Mouse (Mus musculus) limb, embryonic 14.5 days (tissue): ENCODE data around the gene Slc8a1. TPM values are rescaled to one million over a fixed set of nuclear protein-coding genes. Genes with fewer than 3 reads are reported as not detected.

Experiments used
- ATAC-seq: fragments of 200-750 bp; cut with Nextera tagmentation; 2 replicates; pipeline ENCODE4 v1.8.0; 2017; ENCODE audit warnings: low read depth, moderate number of reproducible peaks, moderate TSS enrichment; ENCODE audit not compliant: low FRiP score
- DNase-seq: peaks from one replicate; pipeline ENCODE4 v3.0.0-alpha.2; 2015; ENCODE audit warnings: low spot score
- H3K27ac ChIP-seq: fragments of 300-500 bp; sonication (generic); replicated peaks from 2 replicates; pipeline ENCODE4 v1.5.1; 2014; ENCODE audit warnings: low read depth, mild to moderate bottlenecking, low read length, moderate library complexity, mixed read lengths
- H3K27me3 ChIP-seq: fragments of 300-500 bp; sonication (generic); 2 replicates; pipeline ENCODE4 v1.6.1; 2014; ENCODE audit warnings: low read length, mixed read lengths; ENCODE audit not compliant: control insufficient read depth, insufficient read depth
- H3K36me3 ChIP-seq: fragments of 300-500 bp; sonication (generic); 2 replicates; pipeline ENCODE4 v1.6.1; 2014; ENCODE audit warnings: mild to moderate bottlenecking, low read length, moderate library complexity, mixed read lengths; ENCODE audit not compliant: control insufficient read depth, insufficient read depth
- H3K4me1 ChIP-seq: fragments of 300-500 bp; sonication (generic); 2 replicates; pipeline ENCODE4 v1.6.1; 2014; ENCODE audit warnings: antibody characterized with exemption, low read length, mixed read lengths; ENCODE audit not compliant: control insufficient read depth, insufficient read depth
- H3K4me2 ChIP-seq: fragments of 300-500 bp; sonication (generic); replicated peaks from 2 replicates; pipeline ENCODE4 v1.6.1; 2014; ENCODE audit warnings: low read depth, mild to moderate bottlenecking, low read length, moderate library complexity; ENCODE audit not compliant: severe bottlenecking
- H3K4me3 ChIP-seq: fragments of 300-500 bp; sonication (generic); replicated peaks from 2 replicates; pipeline ENCODE4 v1.5.1; 2014; ENCODE audit warnings: low read length
- H3K9ac ChIP-seq: fragments of 300-500 bp; sonication (generic); 2 replicates; pipeline ENCODE4 v1.6.1; 2014; ENCODE audit warnings: mild to moderate bottlenecking, low read depth, low read length, moderate library complexity; ENCODE audit not compliant: severe bottlenecking
- H3K9me3 ChIP-seq: fragments of 300-500 bp; sonication (generic); 2 replicates; pipeline ENCODE4 v1.6.1; 2016; ENCODE audit warnings: low read length; ENCODE audit not compliant: control insufficient read depth
- POLR2A ChIP-seq: fragments of 200-500 bp; IDR thresholded peaks from 2 replicates; pipeline ENCODE4 v1.8.0; 2012; ENCODE audit warnings: inconsistent platforms, mild to moderate bottlenecking, moderate library complexity, borderline replicate concordance; ENCODE audit not compliant: insufficient read depth, insufficient read length; ENCODE audit errors: extremely low read depth
- WGBS: fragments of 180-500 bp; shearing (Covaris S2); extraction: QIAGEN DNeasy Blood & Tissue Kit; methylation state at CpG from one replicate; pipeline ENCODE4 v1.1.7; 2014; 5-methylcytosine and 5-hydroxymethylcytosine counted together
- polyA plus RNA-seq, 2 experiments: library from polyadenylated mRNA; depleted of rRNA in 1 of 2; stranded (reverse) in 1 of 2; unstranded in 1 of 2; fragments of >200 nt; fragmentation: Nextera tagmentation in 1 of 2; extraction: Ambion mirVana in 1 of 2; gene quantifications; 2 replicates each; pipeline versions ENCODE4 v1.2.1 to v1.2.3; 2012 to 2014

The Slc8a1 gene
- polyA plus RNA-seq, 2 experiments = 9.1 to 9.8 TPM

DNA sequence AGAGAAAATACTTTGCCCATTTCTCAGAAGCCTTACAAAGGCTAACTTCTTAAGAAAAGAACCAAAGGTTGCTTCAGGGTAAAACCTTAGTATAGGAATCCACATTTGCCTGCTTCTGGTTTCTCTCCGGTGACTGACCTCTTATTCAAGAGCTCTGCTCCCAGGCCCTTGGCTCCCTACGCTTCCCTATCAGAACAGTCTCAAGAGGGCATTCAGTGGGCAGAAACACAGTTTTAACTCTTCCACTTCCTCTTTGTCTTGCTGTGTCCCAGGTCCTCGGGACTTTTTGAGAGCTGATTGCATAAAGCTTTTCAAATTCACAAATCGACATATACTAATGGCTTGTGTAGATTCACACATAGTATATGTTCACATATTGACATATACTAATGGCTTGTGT lies 73.3 kb downstream of the Slc8a1 start:
- H3K27me3 ChIP-seq = no peaks in the 10 kb centered on the region
- H3K27ac ChIP-seq = no peak overlapping the region
- DNase-seq (no peak), ATAC-seq (no peak)
- no peak overlapping the region for H3K4me3 ChIP-seq
- no peaks in the 10 kb centered on the region for H3K9me3 ChIP-seq
- peaks cover 4% of the 10 kb centered on the region; the same call in 1 of the 2 replicates for H3K36me3 ChIP-seq
- peaks cover 14% of the 10 kb centered on the region for H3K4me1 ChIP-seq
- TF ChIP-seq POLR2A = no peak
- no peak overlapping the region for H3K9ac ChIP-seq
- WGBS = 88% methylated on average over 4 of the region's 4 CpGs
- no peak overlapping the region for H3K4me2 ChIP-seq

DNA sequence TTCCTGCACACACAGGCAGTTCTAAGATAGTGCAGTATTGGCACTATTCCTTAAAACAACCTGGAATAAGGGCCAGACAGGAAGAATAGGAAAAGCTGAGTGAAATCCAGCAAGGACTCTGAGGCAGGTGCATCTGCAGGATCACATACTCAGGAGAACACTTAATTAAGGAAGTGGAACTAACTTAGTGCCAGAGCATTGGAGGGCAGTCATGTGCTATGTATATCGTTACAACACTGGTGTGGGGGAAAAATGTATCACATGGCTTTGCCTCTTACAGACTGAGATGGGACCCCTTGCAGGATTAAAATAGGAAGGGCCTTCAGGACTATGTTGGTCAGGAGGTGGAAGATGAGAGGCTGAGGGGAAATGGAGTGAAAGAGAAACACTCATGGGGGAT lies 80.3 kb downstream of the Slc8a1 start:
- no peak overlapping the region for H3K4me2 ChIP-seq
- H3K27ac ChIP-seq = no peak overlapping the region
- no peak for TF ChIP-seq POLR2A
- no peaks in the 10 kb centered on the region for H3K27me3 ChIP-seq
- ATAC-seq (no peak), DNase-seq (no peak)
- H3K4me1 ChIP-seq = no peaks in the 10 kb centered on the region
- no peak overlapping the region for H3K4me3 ChIP-seq
- 66% methylated on average over 1 of the region's 1 CpGs for WGBS
- no peak overlapping the region for H3K9ac ChIP-seq
- no peaks in the 10 kb centered on the region for H3K36me3 ChIP-seq
- H3K9me3 ChIP-seq = no peaks in the 10 kb centered on the region

DNA sequence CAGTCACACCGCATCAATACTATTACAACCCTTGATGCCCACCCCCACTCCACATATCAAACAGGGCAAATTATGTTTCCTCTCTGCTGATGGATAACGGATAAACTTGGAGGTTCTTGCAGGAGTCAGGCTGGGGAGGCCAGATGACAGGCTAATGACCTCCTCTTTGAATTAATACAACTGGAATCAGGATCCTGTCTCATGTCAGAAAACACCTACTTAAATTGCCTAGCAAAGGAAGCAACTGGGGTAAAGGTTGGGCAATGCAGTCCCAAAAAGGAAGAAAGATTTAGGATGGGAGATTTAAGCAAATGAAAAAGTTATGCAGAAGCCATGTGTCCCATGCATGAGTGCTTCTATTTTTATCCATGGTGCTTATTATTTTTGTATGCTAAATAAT lies 83.6 kb downstream of the Slc8a1 start:
- ATAC-seq (no peak), DNase-seq (no peak)
- Histone ChIP-seq H3K27ac (no peak overlapping the region), H3K9ac (no peak overlapping the region), H3K4me3 (no peak overlapping the region), H3K4me1 (no peaks in the 10 kb centered on the region), H3K9me3 (no peaks in the 10 kb centered on the region), H3K4me2 (no peak overlapping the region), H3K27me3 (no peaks in the 10 kb centered on the region), H3K36me3 (no peaks in the 10 kb centered on the region)
- WGBS = 29% methylated on average over 2 of the region's 2 CpGs
- TF ChIP-seq POLR2A = no peak

DNA sequence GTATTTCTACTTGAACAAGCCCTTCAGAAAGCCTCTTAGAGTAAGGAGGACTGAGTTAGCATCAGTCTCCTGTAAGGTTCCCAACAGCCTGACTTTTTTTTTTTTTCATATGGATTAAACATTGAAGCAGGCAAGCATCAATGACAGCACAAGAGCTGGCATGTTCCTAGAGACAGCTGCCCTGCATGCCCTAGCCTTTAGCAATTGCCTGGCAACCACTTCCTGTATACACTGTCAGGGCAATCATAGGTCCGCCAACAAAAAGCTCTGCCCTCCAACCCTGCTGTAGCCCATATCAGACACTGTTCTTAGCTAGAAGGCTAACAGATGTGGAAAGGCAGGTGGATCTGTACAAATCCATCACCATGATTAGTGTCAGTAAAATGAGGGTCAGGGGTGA lies 85.2 kb downstream of the Slc8a1 start:
- ATAC-seq (no peak), DNase-seq (no peak)
- no peaks in the 10 kb centered on the region for H3K27me3 ChIP-seq
- no peaks in the 10 kb centered on the region for H3K4me1 ChIP-seq
- H3K4me3 ChIP-seq = no peak overlapping the region
- H3K4me2 ChIP-seq = no peak overlapping the region
- peaks cover 14% of the 10 kb centered on the region for H3K36me3 ChIP-seq
- H3K9me3 ChIP-seq = no peaks in the 10 kb centered on the region
- no peak overlapping the region for H3K9ac ChIP-seq
- 41% methylated on average over 1 of the region's 1 CpGs for WGBS
- H3K27ac ChIP-seq = no peak overlapping the region
- TF ChIP-seq POLR2A = no peak

DNA sequence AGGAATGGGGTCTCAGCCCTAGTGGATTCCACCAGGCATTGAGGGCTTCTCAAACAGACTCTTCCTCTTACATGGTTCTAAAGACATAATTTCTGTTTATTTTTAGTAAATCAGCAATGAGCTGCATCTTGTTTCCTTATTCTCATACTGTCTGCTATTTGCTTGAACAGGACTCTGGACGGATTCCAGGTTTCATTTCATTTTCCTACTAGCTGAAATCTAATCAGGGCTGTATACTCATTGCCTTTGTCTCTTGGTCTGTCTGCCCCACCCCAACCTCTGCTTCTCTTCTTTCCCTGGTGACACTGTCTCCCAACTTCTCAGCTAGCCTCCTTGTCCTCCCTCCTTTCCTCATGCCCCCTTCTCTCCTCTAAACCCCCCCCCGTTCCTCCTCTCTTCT lies 101.4 kb downstream of the Slc8a1 start:
- H3K9ac ChIP-seq = no peak overlapping the region

DNA sequence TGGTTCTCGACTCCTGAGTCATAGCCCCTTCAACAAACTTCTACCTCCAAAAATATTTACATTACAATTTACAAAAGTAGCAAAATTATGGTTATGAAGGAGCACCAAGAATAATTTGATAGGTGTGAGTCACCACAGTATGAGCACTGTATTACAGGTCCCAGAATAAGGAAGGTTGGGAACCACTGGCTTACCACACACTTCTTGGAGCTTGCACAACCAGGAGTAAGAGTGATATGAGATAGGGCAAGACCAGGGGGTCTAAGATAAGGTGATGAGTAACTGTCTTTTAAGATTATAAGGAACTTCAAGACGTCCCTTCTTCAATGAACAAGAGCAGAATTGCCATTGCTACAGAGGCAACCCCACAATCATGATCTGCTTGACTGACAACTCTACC lies 107.7 kb downstream of the Slc8a1 start:
- no peaks in the 10 kb centered on the region for H3K4me1 ChIP-seq
- ATAC-seq = no peak
- 82% methylated on average over 2 of the region's 2 CpGs for WGBS

More for the DNA sequence above, 101.4 kb downstream of the Slc8a1 start:
- Histone ChIP-seq H3K4me2 (no peak overlapping the region), H3K9me3 (no peaks in the 10 kb centered on the region), H3K27me3 (no peaks in the 10 kb centered on the region), H3K27ac (no peak overlapping the region), H3K4me3 (no peak overlapping the region), H3K4me1 (no peaks in the 10 kb centered on the region), H3K36me3 (no peaks in the 10 kb centered on the region)
- ATAC-seq (no peak), DNase-seq (no peak)
- no peak for TF ChIP-seq POLR2A
- WGBS = 80% methylated on average over 2 of the region's 2 CpGs

More for the DNA sequence above, 107.7 kb downstream of the Slc8a1 start:
- Histone ChIP-seq H3K9me3 (no peaks in the 10 kb centered on the region), H3K4me2 (no peak overlapping the region), H3K27ac (no peak overlapping the region), H3K9ac (no peak overlapping the region), H3K4me3 (no peak overlapping the region), H3K36me3 (no peaks in the 10 kb centered on the region), H3K27me3 (no peaks in the 10 kb centered on the region)
- no peak for DNase-seq
- TF ChIP-seq POLR2A = no peak
